7 mouse cellular contexts compared by ENCODE assay signal in genomic region chr9:80386000-80386399, GRCm38 (mm10).
DNase-seq lines count a peak whose midpoint lies in the region; ATAC-seq and TF ChIP-seq lines count a peak whose summit lies in the region.

No protein-coding gene starts in this region.

- no peaks in the 10 kb centered on the region for H3K9me3 ChIP-seq in kidney, embryonic 16.5 days (ENCODE audit: low read length)
- no peaks in the 10 kb centered on the region for H3K9me3 ChIP-seq in hindbrain, embryonic 11.5 days (ENCODE audit: control insufficient read depth, low read length)
- H3K9me3 ChIP-seq in liver, embryonic 14.5 days (ENCODE audit: control insufficient read depth, low read length), result no peaks in the 10 kb centered on the region

- no peak overlapping the region for H3K27ac ChIP-seq in kidney, embryonic 16.5 days (ENCODE audit: low read length)
- H3K27ac ChIP-seq in hindbrain, embryonic 11.5 days (ENCODE audit: low read depth, low read length), result no peak overlapping the region
- no peak overlapping the region for H3K27ac ChIP-seq in liver, embryonic 14.5 days

- no peaks in the 10 kb centered on the region for H3K36me3 ChIP-seq in kidney, embryonic 16.5 days (ENCODE audit: insufficient read depth, low read length)
- no peaks in the 10 kb centered on the region for H3K36me3 ChIP-seq in hindbrain, embryonic 11.5 days (ENCODE audit: control insufficient read depth, insufficient read depth, low read length)
- H3K36me3 ChIP-seq in liver, embryonic 14.5 days (replicated peaks; ENCODE audit: control insufficient read depth, insufficient read depth, low read depth), result no peaks in the 10 kb centered on the region

- H3K4me1 ChIP-seq in kidney, embryonic 16.5 days (ENCODE audit: insufficient read depth, low read length), result no peaks in the 10 kb centered on the region
- H3K4me1 ChIP-seq in hindbrain, embryonic 11.5 days (replicated peaks; ENCODE audit: control insufficient read depth, insufficient read depth, low read length), result no peaks in the 10 kb centered on the region
- H3K4me1 ChIP-seq in liver, embryonic 14.5 days (replicated peaks; ENCODE audit: control insufficient read depth in 2 of 2, insufficient read depth in 2 of 2, low read length in 1 of 2), result no peaks in the 10 kb centered on the region

- ATAC-seq in kidney, embryonic 16.5 days (ENCODE audit: low FRiP score, low TSS enrichment), result no peak
- ATAC-seq in hindbrain, embryonic 11.5 days (ENCODE audit: low FRiP score), result peak; percentile 41; the same call in 1 of the 2 replicates
- no peak for ATAC-seq in liver, embryonic 14.5 days (ENCODE audit: insufficient read depth)

- DNase-seq in kidney, adult 18-20 months, result peak; percentile 26
- DNase-seq in ES-CJ7 (ENCODE audit: low read depth, low spot score), result peak; percentile 84
- peak; percentile 34 for DNase-seq in brain, adult 2 months (ENCODE audit: low read depth, low spot score)
- DNase-seq in hindbrain, embryonic 11.5 days (ENCODE audit: low spot score), result peak; percentile 44
- DNase-seq in liver, embryonic 14.5 days (ENCODE audit: low read depth in 3 of 3, low spot score in 3 of 3), result no peak
- DNase-seq in right cerebral cortex, postnatal 4 days, result peak; percentile 7

- no peak for TF ChIP-seq EP300 in liver, embryonic 14.5 days (IDR thresholded peaks at IDR 0.05; ENCODE audit: low read depth)

- H3K27me3 ChIP-seq in kidney, embryonic 16.5 days (ENCODE audit: insufficient read depth, low read length), result no peaks in the 10 kb centered on the region
- no peaks in the 10 kb centered on the region for H3K27me3 ChIP-seq in hindbrain, embryonic 11.5 days (ENCODE audit: control insufficient read depth, insufficient read depth, low read length)
- no peaks in the 10 kb centered on the region; the same call in 1 of the 2 replicates for H3K27me3 ChIP-seq in liver, embryonic 14.5 days (ENCODE audit: control insufficient read depth, insufficient read depth, low read length)

- TF ChIP-seq CTCF in liver, embryonic 14.5 days (IDR thresholded peaks at IDR 0.05; ENCODE audit: low read depth), result peak; percentile 79

- H3K9ac ChIP-seq in kidney, embryonic 16.5 days (replicated peaks; ENCODE audit: low read length), result no peak overlapping the region
- no peak overlapping the region for H3K9ac ChIP-seq in hindbrain, embryonic 11.5 days (ENCODE audit: low read depth, low read length)
- no peak overlapping the region for H3K9ac ChIP-seq in liver, embryonic 14.5 days (replicated peaks)

- WGBS in kidney, embryonic 16.5 days, result 48% methylated on average over 7 of the region's 7 CpGs
- 47% methylated on average over 7 of the region's 7 CpGs for WGBS in hindbrain, embryonic 11.5 days
- 32% methylated on average over 7 of the region's 7 CpGs for WGBS in liver, embryonic 14.5 days (ENCODE audit: insufficient replicate concordance)

- no peak overlapping the region for H3K4me3 ChIP-seq in kidney, embryonic 16.5 days (ENCODE audit: low read length)
- H3K4me3 ChIP-seq in hindbrain, embryonic 11.5 days (ENCODE audit: low read depth, low read length), result no peak overlapping the region
- no peak overlapping the region for H3K4me3 ChIP-seq in liver, embryonic 14.5 days (ENCODE audit: insufficient read depth in 1 of 2, low read depth in 2 of 2, low read length in 2 of 2)

- H3K4me2 ChIP-seq in kidney, embryonic 16.5 days (replicated peaks; ENCODE audit: low read depth, low read length), result no peak overlapping the region
- no peak overlapping the region for H3K4me2 ChIP-seq in hindbrain, embryonic 11.5 days (replicated peaks; ENCODE audit: low read depth, low read length)
- no peak overlapping the region for H3K4me2 ChIP-seq in liver, embryonic 14.5 days (ENCODE audit: low read depth)

Comparison
In these comparisons a context has a peak if more than half of its experiments do, and no peak if none do; other contexts are left out.
1. DNase-seq: peak in kidney, adult 18-20 months (single experiment), ES-CJ7 (single experiment), brain, adult 2 months (single experiment), hindbrain, embryonic 11.5 days (single experiment) and right cerebral cortex, postnatal 4 days (single experiment); none in liver, embryonic 14.5 days (0 of 3).